Mouse (Mus musculus) small intestine, adult 2 months (tissue): ENCODE results near the gene Gfra1. TPM values are rescaled to one million over a fixed set of nuclear protein-coding genes. Genes with fewer than 3 reads are reported as not detected.
A peak's percentile ranks its signal among the peaks of the same experiment; 100 is the strongest.

Source experiments
- H3K27ac ChIP-seq: fragments of 200-500 bp; 2 replicates; pipeline ENCODE4 v1.5.1; 2012; ENCODE audit warnings: low read depth, low read length, control low read depth, inconsistent platforms; ENCODE audit not compliant: insufficient read depth
- H3K27me3 ChIP-seq: fragments of 200-500 bp; 2 replicates; pipeline ENCODE4 v1.6.1; 2012; ENCODE audit warnings: mild to moderate bottlenecking, moderate library complexity, low read length, inconsistent platforms; ENCODE audit not compliant: control insufficient read depth, insufficient read depth
- H3K36me3 ChIP-seq: fragments of 200-500 bp; 2 replicates; pipeline ENCODE4 v1.6.1; 2012; ENCODE audit warnings: mild to moderate bottlenecking, low read length, control low read depth, inconsistent platforms; ENCODE audit not compliant: control insufficient read depth, insufficient read depth
- H3K4me1 ChIP-seq: fragments of 200-500 bp; 2 replicates; pipeline ENCODE4 v1.6.1; 2012; ENCODE audit warnings: low read length, inconsistent platforms, mixed read lengths; ENCODE audit not compliant: control insufficient read depth, insufficient read depth, insufficient read length
- H3K4me3 ChIP-seq: fragments of 200-500 bp; 2 replicates; pipeline ENCODE4 v1.5.1; 2012; ENCODE audit warnings: low read depth, mild to moderate bottlenecking, control low read depth, inconsistent platforms, low read length, moderate library complexity
- CTCF ChIP-seq: fragments of 200-500 bp; IDR thresholded peaks from 2 replicates; pipeline ENCODE4 v1.5.1; 2012; ENCODE audit warnings: low read depth, mild to moderate bottlenecking, control low read depth, inconsistent platforms, low read length, moderate library complexity, mixed read lengths; ENCODE audit not compliant: insufficient replicate concordance, insufficient read length; ENCODE audit errors: extremely low read depth
- POLR2A ChIP-seq: fragments of 200-500 bp; IDR thresholded peaks from 2 replicates; pipeline ENCODE4 v1.6.1; 2012; ENCODE audit warnings: low read depth, mild to moderate bottlenecking, control low read depth, inconsistent platforms, low read length, moderate library complexity
- WGBS: fragments of 180-500 bp; shearing (Covaris S2); methylation state at CpG from one replicate; pipeline ENCODE4 v1.1.7; 2018; 5-methylcytosine and 5-hydroxymethylcytosine counted together
- polyA plus RNA-seq: library from polyadenylated mRNA; depleted of rRNA; stranded (reverse); fragments of >200 nt; gene quantifications from 2 replicates; pipeline ENCODE4 v1.2.3, GENCODE M21; 2012

Gene Gfra1
- polyA plus RNA-seq, 1 experiment: 0.58 TPM

DNA sequence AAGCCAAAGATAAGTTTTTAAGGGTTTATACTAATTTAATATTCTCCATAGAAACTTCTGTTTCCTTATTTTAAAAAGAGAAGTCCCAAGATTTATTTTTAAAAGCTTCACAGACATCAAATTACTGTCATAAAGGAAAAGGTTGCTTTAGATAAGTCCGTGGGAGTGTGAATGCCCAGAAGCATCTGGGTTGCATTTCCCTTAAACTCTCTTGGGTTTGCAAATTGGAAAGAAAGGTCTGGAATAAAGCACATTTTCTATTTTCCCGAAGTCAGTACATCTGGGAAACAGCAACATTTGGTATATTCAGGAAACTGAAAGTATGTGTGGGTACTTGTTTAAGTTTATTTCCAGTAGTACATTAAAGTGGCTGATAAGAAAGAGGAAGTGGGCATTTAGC lies 12.6 kb upstream of the Gfra1 start:
- no peaks in the 10 kb centered on the region; the same call in 1 of the 2 replicates for H3K27me3 ChIP-seq
- WGBS: 43% methylated on average over 2 of the region's 2 CpGs
- H3K4me1 ChIP-seq: no peaks in the 10 kb centered on the region
- no peaks in the 10 kb centered on the region for H3K36me3 ChIP-seq
- TF ChIP-seq CTCF (no peak), POLR2A (no peak)
- H3K4me3 ChIP-seq: no peak overlapping the region
- H3K27ac ChIP-seq: no peak overlapping the region

GRCm38 (mm10) chr19:58463755-58464154 lies 8.0 kb upstream of the Gfra1 start:
- no peaks in the 10 kb centered on the region; the same call in 1 of the 2 replicates for H3K27me3 ChIP-seq
- no peak overlapping the region for H3K4me3 ChIP-seq
- no peak overlapping the region for H3K27ac ChIP-seq
- no peaks in the 10 kb centered on the region for H3K4me1 ChIP-seq
- WGBS: 78% methylated on average over 3 of the region's 3 CpGs
- H3K36me3 ChIP-seq: no peaks in the 10 kb centered on the region
- TF ChIP-seq CTCF (no peak), POLR2A (no peak)

DNA sequence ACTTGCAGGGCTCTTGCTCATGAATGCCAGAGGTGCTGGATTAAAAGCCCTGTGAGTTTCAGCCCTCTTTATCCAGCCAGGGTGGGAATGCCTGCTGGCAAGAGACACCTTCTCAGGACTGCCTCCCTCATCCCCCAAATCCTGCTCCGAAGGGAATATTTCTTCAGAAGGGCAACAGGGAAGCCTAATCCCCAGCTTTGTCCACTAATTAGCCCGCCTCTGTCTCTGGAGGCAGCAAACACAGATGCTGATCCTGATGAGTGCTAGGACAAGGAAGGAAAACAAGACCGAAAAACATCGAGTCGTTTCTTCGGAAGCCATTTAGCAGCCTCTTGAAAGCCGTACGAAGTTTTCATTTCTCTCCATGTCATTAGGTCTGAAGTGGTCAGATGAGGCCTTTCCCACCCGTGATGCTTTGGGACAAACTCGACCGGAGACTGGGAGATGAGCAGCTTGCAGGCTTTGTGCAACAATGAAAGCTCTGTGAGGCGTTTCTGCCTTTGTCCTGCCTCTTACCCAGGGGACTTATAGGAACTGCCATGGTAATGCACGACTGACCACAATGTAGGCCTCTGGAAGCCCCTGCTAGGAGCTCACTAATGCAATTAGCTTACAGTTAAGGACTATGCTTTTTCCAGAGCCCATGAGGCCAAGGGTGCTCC lies 4.8 kb upstream of the Gfra1 start:
- Histone ChIP-seq H3K4me3 (no peak overlapping the region), H3K27ac (no peak overlapping the region), H3K27me3 (peaks cover 15% of the 10 kb centered on the region), H3K4me1 (peaks cover 3% of the 10 kb centered on the region), H3K36me3 (no peaks in the 10 kb centered on the region)
- TF ChIP-seq CTCF: no peak
- TF ChIP-seq POLR2A: no peak
- WGBS: 75% methylated on average over 13 of the region's 13 CpGs

GRCm38 (mm10) chr19:58456491-58457061 lies 867 bp upstream of the Gfra1 start:
- Histone ChIP-seq H3K36me3 (no peaks in the 10 kb centered on the region), H3K27ac (no peak overlapping the region), H3K4me3 (no peak overlapping the region), H3K4me1 (peaks cover 9% of the 10 kb centered on the region), H3K27me3 (peaks cover 43% of the 10 kb centered on the region)
- WGBS: 15% methylated on average over 16 of the region's 16 CpGs
- TF ChIP-seq POLR2A: no peak
- no peak for TF ChIP-seq CTCF

DNA sequence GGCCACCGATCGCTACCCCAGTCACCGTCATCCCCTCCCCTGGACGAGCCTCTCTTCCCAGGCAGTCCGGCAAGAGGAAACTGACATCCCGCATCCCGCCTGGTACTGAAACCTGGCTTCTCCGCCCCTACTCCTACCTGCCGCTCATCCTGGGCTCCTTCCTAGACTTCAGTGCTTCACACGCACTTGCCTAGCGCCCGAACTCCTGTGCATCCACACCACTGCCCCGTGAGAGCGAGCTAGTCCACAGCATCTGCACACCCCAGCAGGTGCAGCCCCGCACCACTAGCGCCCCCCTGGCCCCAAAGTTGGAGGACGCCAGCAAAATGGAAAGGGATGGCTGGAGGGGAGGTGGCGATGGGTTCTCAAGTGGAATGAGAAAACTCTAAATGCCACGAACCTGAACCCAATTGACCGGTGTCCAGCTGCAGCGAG lies 631 bp downstream of the Gfra1 start:
- 2% methylated on average over 21 of the region's 21 CpGs for WGBS
- Histone ChIP-seq H3K4me3 (peak overlapping the region; percentile 52), H3K27me3 (peaks cover 43% of the 10 kb centered on the region), H3K27ac (no peak overlapping the region), H3K4me1 (peaks cover 9% of the 10 kb centered on the region), H3K36me3 (no peaks in the 10 kb centered on the region)
- TF ChIP-seq CTCF (no peak), POLR2A (no peak)

- H3K27me3 ChIP-seq: peaks cover 43% of the 10 kb centered on the region
- WGBS: 2% methylated on average over 61 of the region's 61 CpGs
- H3K27ac ChIP-seq: no peak overlapping the region
Observed at GRCm38 (mm10) chr19:58454261-58455060, 1.2 kb downstream of the Gfra1 start.

DNA sequence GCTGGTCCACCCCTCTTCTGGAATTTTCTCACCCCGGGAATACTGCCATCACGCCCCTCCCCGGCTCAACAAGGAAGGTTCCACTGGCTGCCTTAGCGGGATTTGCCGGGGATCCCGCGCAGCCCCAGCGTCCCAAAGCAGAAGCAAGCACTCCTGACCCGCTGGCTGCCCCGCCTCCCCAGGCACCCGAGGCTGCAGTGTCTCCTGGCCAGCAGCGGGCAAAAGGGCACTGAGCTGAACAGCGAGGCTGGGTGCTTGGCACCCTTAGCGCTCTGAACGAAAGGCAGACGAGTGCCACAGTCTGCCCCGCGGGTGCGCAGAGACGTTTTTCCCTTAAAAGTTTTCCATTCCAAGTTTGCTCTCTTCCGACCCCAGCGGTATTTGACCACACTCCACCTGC lies 2.1 kb downstream of the Gfra1 start:
- H3K36me3 ChIP-seq: no peaks in the 10 kb centered on the region
- peaks cover 43% of the 10 kb centered on the region for H3K27me3 ChIP-seq
- WGBS: 1% methylated on average over 22 of the region's 22 CpGs
- H3K4me3 ChIP-seq: peak overlapping the region; percentile 52
- H3K4me1 ChIP-seq: peaks cover 9% of the 10 kb centered on the region
- H3K27ac ChIP-seq: no peak overlapping the region
- TF ChIP-seq POLR2A: no peak
- no peak for TF ChIP-seq CTCF

More at GRCm38 (mm10) chr19:58454261-58455060, 1.2 kb downstream of the Gfra1 start:
- peaks cover 9% of the 10 kb centered on the region for H3K4me1 ChIP-seq
- H3K36me3 ChIP-seq: no peaks in the 10 kb centered on the region
- TF ChIP-seq POLR2A (no peak), CTCF (no peak)
- peak overlapping the region; percentile 52 for H3K4me3 ChIP-seq
